Mouse (Mus musculus): ENCODE results near the gene Ypel5. TPM values are rescaled to one million over a fixed set of nuclear protein-coding genes. Genes with fewer than 3 reads are reported as not detected.

Gene Ypel5
- polyA plus RNA-seq, 1 experiment from 2014 or later, result 29.1 TPM

DNA sequence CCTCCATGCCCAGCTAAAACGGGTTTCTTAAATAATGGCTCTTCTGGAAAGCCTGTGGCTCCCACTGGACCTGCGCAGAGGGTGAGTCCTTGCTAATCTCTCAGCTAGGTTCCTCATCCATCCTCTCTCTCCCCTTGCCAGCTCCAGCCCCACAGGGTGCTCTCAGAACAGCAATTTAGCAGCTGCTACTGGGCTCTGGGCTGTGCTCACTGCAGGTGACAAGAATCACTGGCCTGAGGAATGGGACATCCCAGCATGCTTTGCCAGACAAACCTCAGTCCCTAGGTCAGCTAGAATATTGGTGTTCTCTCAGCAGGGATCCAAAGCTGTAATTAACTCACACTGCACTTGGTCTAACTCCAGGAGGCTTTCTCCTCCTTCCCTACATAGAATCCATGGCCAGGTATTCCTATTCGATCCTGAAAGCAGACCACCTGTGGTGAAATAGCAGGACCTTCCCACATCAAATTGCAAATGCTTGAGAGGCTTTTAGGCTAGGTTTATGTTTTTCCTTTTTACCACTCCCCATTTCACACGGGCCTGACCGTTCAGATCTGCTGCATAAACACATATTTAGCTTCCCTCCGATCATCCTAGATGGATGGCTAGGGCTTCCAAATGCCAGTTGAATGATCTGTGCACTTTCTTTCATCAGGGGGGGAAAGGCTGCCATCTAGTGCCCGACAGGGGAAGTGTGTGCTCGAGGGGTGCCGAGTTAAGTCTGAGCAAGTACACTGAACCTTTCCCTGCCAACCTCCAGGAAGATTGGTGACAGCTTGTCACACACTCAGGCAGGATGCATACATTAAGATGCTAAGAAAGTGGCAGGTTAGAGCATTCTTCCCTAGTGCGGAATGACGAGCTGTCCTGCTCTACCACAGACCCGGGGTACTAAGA is 22.6 kb upstream of the Ypel5 start:
- H3K27me3 ChIP-seq (replicated peaks; ENCODE audit: control insufficient read depth, insufficient read depth, low read length), result no peaks in the 10 kb centered on the region
- no peaks in the 10 kb centered on the region for H3K9me3 ChIP-seq (ENCODE audit: control insufficient read depth, low read length)
- H3K4me1 ChIP-seq (replicated peaks; ENCODE audit: control insufficient read depth, insufficient read depth, low read length), result no peaks in the 10 kb centered on the region
- WGBS, result 16% methylated on average over 12 of the region's 12 CpGs
- H3K36me3 ChIP-seq (ENCODE audit: control insufficient read depth, insufficient read depth, low read length), result no peaks in the 10 kb centered on the region
- DNase-seq (ENCODE audit: low spot score) (peak; percentile 51), ATAC-seq (replicated peaks; ENCODE audit: low FRiP score) (no peak)
- no peak overlapping the region for H3K27ac ChIP-seq (ENCODE audit: low read depth, low read length)
- H3K4me2 ChIP-seq, result no peak overlapping the region
- no peak overlapping the region for H3K9ac ChIP-seq (ENCODE audit: low read depth, low read length)
- H3K4me3 ChIP-seq (ENCODE audit: low read depth, low read length), result no peak overlapping the region

DNA sequence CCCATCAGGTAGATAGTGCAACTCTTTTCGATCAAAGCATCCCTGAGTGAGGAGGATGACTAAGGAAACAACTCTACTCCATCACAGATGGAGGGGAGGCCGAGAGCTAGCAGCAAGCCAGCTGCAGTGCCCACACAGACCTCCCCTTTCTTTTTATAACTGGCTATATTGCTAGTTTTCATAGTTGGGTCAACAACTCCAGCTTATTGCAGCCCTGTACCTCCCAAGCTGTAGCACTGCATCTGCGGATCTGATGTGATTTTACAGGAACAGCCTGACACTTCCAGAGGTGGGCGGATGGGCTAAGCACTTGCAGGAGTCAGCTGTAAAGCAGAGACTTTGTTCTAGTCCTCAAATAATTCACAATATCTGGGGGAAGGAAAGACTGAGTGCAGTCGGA is 18.7 kb upstream of the Ypel5 start:
- ATAC-seq (replicated peaks; ENCODE audit: low FRiP score) (no peak), DNase-seq (ENCODE audit: low spot score) (no peak)
- no peaks in the 10 kb centered on the region for H3K27me3 ChIP-seq (replicated peaks; ENCODE audit: control insufficient read depth, insufficient read depth, low read length)
- no peaks in the 10 kb centered on the region for H3K4me1 ChIP-seq (replicated peaks; ENCODE audit: control insufficient read depth, insufficient read depth, low read length)
- no peak overlapping the region for H3K27ac ChIP-seq (ENCODE audit: low read depth, low read length)
- no peak overlapping the region for H3K9ac ChIP-seq (ENCODE audit: low read depth, low read length)
- H3K4me2 ChIP-seq, result no peak overlapping the region
- no peak overlapping the region for H3K4me3 ChIP-seq (ENCODE audit: low read depth, low read length)
- no peaks in the 10 kb centered on the region for H3K9me3 ChIP-seq (ENCODE audit: control insufficient read depth, low read length)
- H3K36me3 ChIP-seq (ENCODE audit: control insufficient read depth, insufficient read depth, low read length), result no peaks in the 10 kb centered on the region
- 84% methylated on average over 5 of the region's 5 CpGs for WGBS

DNA sequence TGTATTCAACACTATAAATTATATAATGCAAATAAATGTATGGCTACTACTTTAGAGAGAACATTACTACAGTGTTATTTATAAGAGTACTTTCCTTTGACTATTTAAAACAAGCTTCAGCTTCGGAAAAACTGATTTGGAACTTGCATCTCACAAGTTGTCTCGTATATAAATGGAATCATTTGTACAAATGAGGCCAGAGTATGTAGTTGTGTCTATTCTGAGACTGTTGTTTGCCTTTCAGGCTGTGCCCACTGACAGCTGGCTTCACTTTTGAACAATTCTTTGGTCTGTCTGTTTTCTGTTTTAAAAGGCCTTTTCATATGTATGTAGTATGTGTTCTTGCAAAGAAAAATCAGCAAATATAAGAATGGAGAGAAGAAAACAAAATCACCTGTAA is 16.5 kb upstream of the Ypel5 start:
- no peak overlapping the region for H3K27ac ChIP-seq (ENCODE audit: low read depth, low read length)
- 68% methylated on average over 2 of the region's 2 CpGs for WGBS
- H3K4me1 ChIP-seq (replicated peaks; ENCODE audit: control insufficient read depth, insufficient read depth, low read length), result no peaks in the 10 kb centered on the region
- H3K4me3 ChIP-seq (ENCODE audit: low read depth, low read length), result no peak overlapping the region
- no peaks in the 10 kb centered on the region for H3K9me3 ChIP-seq (ENCODE audit: control insufficient read depth, low read length)
- no peaks in the 10 kb centered on the region for H3K27me3 ChIP-seq (replicated peaks; ENCODE audit: control insufficient read depth, insufficient read depth, low read length)
- no peaks in the 10 kb centered on the region for H3K36me3 ChIP-seq (ENCODE audit: control insufficient read depth, insufficient read depth, low read length)
- DNase-seq (ENCODE audit: low spot score), result no peak
- no peak overlapping the region for H3K4me2 ChIP-seq
- H3K9ac ChIP-seq (ENCODE audit: low read depth, low read length), result no peak overlapping the region
- no peak for ATAC-seq (replicated peaks; ENCODE audit: low FRiP score)

DNA sequence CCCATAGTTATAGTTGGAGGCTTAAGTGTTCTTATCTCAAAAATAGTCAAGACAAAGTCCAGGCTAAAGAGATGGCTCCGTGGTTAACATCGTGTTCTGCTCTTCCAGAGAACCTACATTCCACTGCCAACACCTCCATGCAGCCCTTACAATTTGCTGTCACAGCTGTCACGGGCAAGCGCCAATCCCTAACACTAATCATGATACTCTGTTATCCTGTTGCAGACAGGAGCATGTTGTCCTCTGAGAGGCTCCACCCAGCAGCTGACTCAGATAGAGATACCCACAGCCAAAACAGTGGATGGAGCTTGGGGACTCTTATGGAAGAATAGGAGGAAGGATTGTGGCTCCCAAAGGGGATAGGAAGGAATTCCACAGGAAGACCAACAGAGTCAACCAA is 15.8 kb upstream of the Ypel5 start:
- Histone ChIP-seq H3K4me1 (replicated peaks; ENCODE audit: control insufficient read depth, insufficient read depth, low read length) (no peaks in the 10 kb centered on the region), H3K9ac (ENCODE audit: low read depth, low read length) (no peak overlapping the region), H3K27me3 (replicated peaks; ENCODE audit: control insufficient read depth, insufficient read depth, low read length) (no peaks in the 10 kb centered on the region), H3K27ac (ENCODE audit: low read depth, low read length) (no peak overlapping the region), H3K4me3 (ENCODE audit: low read depth, low read length) (no peak overlapping the region), H3K36me3 (ENCODE audit: control insufficient read depth, insufficient read depth, low read length) (no peaks in the 10 kb centered on the region), H3K9me3 (ENCODE audit: control insufficient read depth, low read length) (no peaks in the 10 kb centered on the region), H3K4me2 (no peak overlapping the region)
- no peak for ATAC-seq (replicated peaks; ENCODE audit: low FRiP score)
- no peak for DNase-seq (ENCODE audit: low spot score)
- WGBS, result 31% methylated on average over 4 of the region's 4 CpGs

DNA sequence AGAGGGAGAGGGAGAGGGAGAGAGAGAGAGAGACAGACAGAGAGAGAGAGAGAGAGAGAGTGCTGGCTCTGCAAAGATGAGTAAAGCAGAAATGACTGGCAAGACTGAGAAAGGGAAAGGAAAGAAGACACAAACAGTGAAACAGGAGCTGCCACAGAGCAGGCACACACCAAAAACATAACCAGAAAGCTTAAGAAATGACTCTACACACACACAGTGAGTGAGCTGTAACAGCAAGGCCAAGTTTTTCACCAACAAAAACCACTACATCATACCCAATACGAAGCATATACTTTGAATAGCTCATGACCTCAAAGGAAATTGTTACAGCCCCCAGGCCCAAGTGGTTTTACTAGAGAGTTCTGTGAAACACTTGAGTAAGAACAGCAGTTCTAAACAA is 14.3 kb upstream of the Ypel5 start:
- Histone ChIP-seq H3K27me3 (replicated peaks; ENCODE audit: control insufficient read depth, insufficient read depth, low read length) (no peaks in the 10 kb centered on the region), H3K4me1 (replicated peaks; ENCODE audit: control insufficient read depth, insufficient read depth, low read length) (no peaks in the 10 kb centered on the region), H3K4me2 (no peak overlapping the region), H3K27ac (ENCODE audit: low read depth, low read length) (no peak overlapping the region), H3K9me3 (ENCODE audit: control insufficient read depth, low read length) (no peaks in the 10 kb centered on the region), H3K4me3 (ENCODE audit: low read depth, low read length) (no peak overlapping the region), H3K9ac (ENCODE audit: low read depth, low read length) (no peak overlapping the region), H3K36me3 (ENCODE audit: control insufficient read depth, insufficient read depth, low read length) (no peaks in the 10 kb centered on the region)
- ATAC-seq (replicated peaks; ENCODE audit: low FRiP score), result no peak
- DNase-seq (ENCODE audit: low spot score), result no peak
- WGBS, result 59% methylated on average over 1 of the region's 1 CpGs

DNA sequence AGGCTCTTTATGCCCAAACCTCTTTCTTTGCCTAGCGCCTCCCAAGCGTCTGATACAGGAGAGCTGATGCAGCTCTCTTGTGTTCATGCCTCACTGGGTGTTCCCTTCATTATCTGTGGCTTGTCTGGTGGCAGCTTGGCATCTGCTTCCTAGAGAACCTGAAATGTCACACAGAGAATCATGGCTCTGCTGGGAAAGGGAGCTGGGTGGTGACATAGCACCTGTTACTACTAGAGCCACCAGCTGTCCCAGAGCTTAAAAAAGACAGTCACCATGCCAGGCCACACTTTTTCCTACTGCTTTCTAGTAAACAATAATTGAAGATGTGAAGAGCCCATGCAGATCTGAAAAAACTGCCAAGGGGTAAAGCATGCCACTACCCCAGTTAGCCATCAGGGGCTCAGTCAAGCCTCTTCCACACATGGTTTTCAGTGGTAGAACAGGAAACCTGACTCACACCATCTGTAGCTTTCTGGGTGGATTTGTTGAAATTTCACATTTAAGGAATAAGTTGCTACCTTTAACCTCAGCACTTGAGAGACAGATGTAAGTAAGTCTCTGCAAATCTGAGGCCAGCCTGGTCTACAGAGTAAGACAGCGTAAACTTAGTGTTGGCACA is 9.2 kb upstream of the Ypel5 start:
- Histone ChIP-seq H3K9ac (ENCODE audit: low read depth, low read length) (no peak overlapping the region), H3K27ac (ENCODE audit: low read depth, low read length) (no peak overlapping the region), H3K4me3 (ENCODE audit: low read depth, low read length) (no peak overlapping the region), H3K36me3 (ENCODE audit: control insufficient read depth, insufficient read depth, low read length) (no peaks in the 10 kb centered on the region), H3K4me2 (no peak overlapping the region), H3K27me3 (replicated peaks; ENCODE audit: control insufficient read depth, insufficient read depth, low read length) (no peaks in the 10 kb centered on the region), H3K4me1 (replicated peaks; ENCODE audit: control insufficient read depth, insufficient read depth, low read length) (no peaks in the 10 kb centered on the region), H3K9me3 (ENCODE audit: control insufficient read depth, low read length) (no peaks in the 10 kb centered on the region)
- DNase-seq (ENCODE audit: low spot score), result no peak
- 90% methylated on average over 3 of the region's 3 CpGs for WGBS
- ATAC-seq (replicated peaks; ENCODE audit: low FRiP score), result no peak

DNA sequence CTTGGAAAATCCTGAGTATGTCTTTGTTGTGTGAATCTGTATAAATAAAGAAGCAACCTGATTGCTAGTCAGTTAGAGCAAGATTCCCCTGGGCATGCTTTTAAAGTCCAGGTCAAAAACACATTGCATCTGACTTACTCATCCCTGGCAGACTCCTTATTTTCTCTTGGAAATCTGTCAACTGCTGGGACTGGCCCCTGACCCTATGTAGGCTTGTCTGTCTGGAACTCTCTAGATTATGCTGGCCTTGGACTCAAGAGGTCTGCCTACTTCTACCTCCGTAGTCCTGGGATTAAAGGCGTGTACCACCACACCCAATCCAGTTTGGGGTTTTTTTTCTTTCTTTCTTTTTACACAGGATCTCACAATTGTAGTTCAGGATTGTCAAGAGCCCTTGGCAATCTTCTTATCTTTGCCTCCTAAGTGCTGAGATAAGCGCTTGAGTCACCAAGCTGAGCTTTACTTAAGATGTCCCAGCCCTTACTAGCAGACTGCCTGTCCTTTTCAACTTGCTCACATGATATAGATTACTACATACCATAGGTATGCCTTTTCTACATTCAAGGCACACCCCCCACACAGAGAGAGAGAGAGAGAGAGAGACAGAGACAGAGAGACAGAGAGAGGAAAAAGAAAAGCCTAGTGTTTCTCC is 8.1 kb upstream of the Ypel5 start:
- no peak overlapping the region for H3K27ac ChIP-seq (ENCODE audit: low read depth, low read length)
- H3K4me2 ChIP-seq, result no peak overlapping the region
- WGBS, result 64% methylated on average over 3 of the region's 3 CpGs
- DNase-seq (ENCODE audit: low spot score) (no peak), ATAC-seq (replicated peaks; ENCODE audit: low FRiP score) (no peak)
- H3K4me3 ChIP-seq (ENCODE audit: low read depth, low read length), result no peak overlapping the region
- H3K9me3 ChIP-seq (ENCODE audit: control insufficient read depth, low read length), result no peaks in the 10 kb centered on the region
- H3K9ac ChIP-seq (ENCODE audit: low read depth, low read length), result no peak overlapping the region
- H3K4me1 ChIP-seq (replicated peaks; ENCODE audit: control insufficient read depth, insufficient read depth, low read length), result no peaks in the 10 kb centered on the region
- H3K27me3 ChIP-seq (replicated peaks; ENCODE audit: control insufficient read depth, insufficient read depth, low read length), result no peaks in the 10 kb centered on the region
- H3K36me3 ChIP-seq (ENCODE audit: control insufficient read depth, insufficient read depth, low read length), result no peaks in the 10 kb centered on the region

DNA sequence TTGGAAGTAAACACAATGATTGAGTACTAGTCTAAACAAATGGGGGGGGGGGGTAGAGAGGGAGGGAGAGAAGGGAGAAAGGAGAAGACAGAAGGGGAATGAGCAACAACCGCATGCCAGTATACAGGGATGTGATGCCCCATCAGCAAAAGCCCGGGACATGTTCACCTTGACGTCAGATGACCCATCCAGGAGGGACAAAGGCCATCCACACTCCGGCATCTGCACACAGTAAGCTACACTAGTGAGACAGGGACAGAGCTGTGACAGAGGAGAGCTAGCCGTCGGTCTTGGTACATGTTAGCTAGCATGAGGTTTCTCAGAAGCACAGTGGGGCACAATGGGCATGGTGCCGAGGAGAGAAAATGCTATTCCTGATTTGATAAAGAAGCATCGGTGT is 7.6 kb upstream of the Ypel5 start:
- H3K27me3 ChIP-seq (replicated peaks; ENCODE audit: control insufficient read depth, insufficient read depth, low read length), result no peaks in the 10 kb centered on the region
- no peak overlapping the region for H3K4me2 ChIP-seq
- WGBS, result 71% methylated on average over 8 of the region's 8 CpGs
- no peak overlapping the region for H3K9ac ChIP-seq (ENCODE audit: low read depth, low read length)
- no peaks in the 10 kb centered on the region for H3K4me1 ChIP-seq (replicated peaks; ENCODE audit: control insufficient read depth, insufficient read depth, low read length)
- ATAC-seq (replicated peaks; ENCODE audit: low FRiP score), result no peak
- H3K27ac ChIP-seq (ENCODE audit: low read depth, low read length), result no peak overlapping the region
- H3K36me3 ChIP-seq (ENCODE audit: control insufficient read depth, insufficient read depth, low read length), result no peaks in the 10 kb centered on the region
- no peak for DNase-seq (ENCODE audit: low spot score)
- no peak overlapping the region for H3K4me3 ChIP-seq (ENCODE audit: low read depth, low read length)
- no peaks in the 10 kb centered on the region for H3K9me3 ChIP-seq (ENCODE audit: control insufficient read depth, low read length)

All from liver, embryonic 11.5 days (tissue).